Mouse (Mus musculus): ENCODE measurements around the gene Jmjd7. TPM values are rescaled to one million over a fixed set of nuclear protein-coding genes. Genes with fewer than 3 reads are reported as not detected.
A peak's percentile ranks its signal among the peaks of the same experiment; 100 is the strongest.

Gene Jmjd7
- total RNA-seq, 2 experiments from 2014 or later, result 5.5 to 6.6 TPM

- peak; percentile 67 for TF ChIP-seq CTCF (conservative IDR thresholded peaks at IDR 0.05)
- Histone ChIP-seq H3K27ac (no peak overlapping the region), H3K4me3 (peak overlapping the region; percentile 46)
- no peak for DNase-seq (ENCODE audit: low spot score in 2 of 2)
These were observed 48.9 kb downstream of the Jmjd7 start for GRCm38 (mm10) chr2:120076076-120076705.

Small RNA genes lying within 50 kb of the gene (microRNA-seq; reads per million reads assigned to microRNA genes)
- 0 reads per million in 2 experiments for gene Mir7665

Other genes with a start within 250 kb of the Jmjd7 start
- gene Rpap1, start 239.9 kb upstream of the Jmjd7 start, total RNA-seq (2021), result 10 to 100 TPM; 18.6 to 19.6 TPM
- gene Tyro3, start 229.8 kb upstream of the Jmjd7 start, total RNA-seq (2021), result 10 to 100 TPM; 75.5 to 80.8 TPM
- gene Mga, start 130.3 kb upstream of the Jmjd7 start, total RNA-seq (2021), result 10 to 100 TPM; 66.6 to 72.7 TPM
- gene Mapkbp1, start 54.8 kb upstream of the Jmjd7 start, total RNA-seq (2021), result 10 to 100 TPM; 43.7 to 45.6 TPM
- gene Gm28042, start within 50 bp of the Jmjd7 start, total RNA-seq (2021), result 1 to 10 TPM; 1.1 to 2.4 TPM
- gene Pla2g4b, start 5.9 kb downstream of the Jmjd7 start, total RNA-seq (2021), result 1 to 10 TPM; 3.8 to 6.4 TPM
- 1 to 10 TPM; 5.4 to 7.6 TPM for gene Ehd4, start 127.1 kb downstream of the Jmjd7 start, total RNA-seq (2021)
- gene Pla2g4e, start 217.9 kb downstream of the Jmjd7 start, total RNA-seq (2021), result 10 to 100 TPM; 11.9 to 12.1 TPM

Data from layer of hippocampus, adult 2 months (tissue).